Mouse (Mus musculus) 3T3-L1 (cell line): ENCODE data around the gene Tmem87b.

Source experiments
- DNase-seq: peaks from one replicate; pipeline ENCODE4 v3.0.0-alpha.2; 2015; ENCODE audit warnings: low read depth, low spot score

The Tmem87b gene

DNA sequence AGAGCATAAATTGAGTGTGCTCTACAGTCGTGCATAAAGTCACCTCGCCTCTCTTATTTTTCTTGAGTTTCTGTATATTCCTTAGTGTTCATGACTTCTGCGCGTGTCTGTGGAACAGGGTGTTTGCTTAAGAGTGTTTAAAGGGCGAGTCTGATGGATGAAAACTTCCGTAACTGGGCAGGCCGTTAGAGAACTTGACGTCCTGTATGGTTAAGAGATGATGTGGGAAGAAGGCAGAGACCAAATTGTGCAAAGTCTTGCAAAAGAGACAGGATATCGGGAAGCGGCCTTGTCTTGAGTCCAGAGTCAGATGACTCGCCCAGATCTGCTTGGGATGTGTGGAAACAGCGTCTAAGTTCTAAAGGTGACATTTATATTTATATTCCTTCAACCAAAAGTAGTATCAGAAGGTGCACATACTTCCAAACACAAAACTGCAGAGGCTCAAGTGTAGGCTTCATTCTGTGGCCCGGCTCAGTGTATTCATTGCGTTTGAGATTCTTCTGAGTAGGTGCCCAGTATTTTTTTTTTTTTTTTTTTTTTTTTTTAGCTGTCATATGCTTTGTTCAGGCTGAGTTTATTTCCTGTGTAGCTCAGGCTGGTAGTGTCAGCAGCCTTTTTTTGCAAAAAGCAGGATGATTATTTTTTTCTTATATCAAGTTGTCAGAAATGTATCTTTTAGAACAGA, 1.2 kb downstream of the Tmem87b start:
- peak; percentile 69 for DNase-seq

DNA sequence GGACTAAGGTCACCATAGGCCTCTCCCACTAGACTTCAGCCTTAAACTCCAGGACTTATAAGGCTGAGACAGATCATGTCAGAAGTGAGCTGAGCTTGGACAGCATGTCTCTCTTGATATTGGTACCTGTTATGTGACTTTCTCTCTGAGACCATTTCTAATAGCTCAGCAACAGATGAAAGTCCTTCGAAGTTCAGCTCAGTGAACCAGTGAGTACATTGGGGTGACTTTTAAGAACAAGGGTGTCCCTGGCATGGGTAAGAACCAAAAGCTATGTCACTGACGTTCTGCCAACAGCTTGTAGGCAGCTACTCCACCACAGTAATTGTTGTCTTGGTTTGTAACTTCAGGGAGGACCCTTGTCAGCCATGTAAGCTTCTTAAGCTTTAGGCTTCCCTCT, 2.7 kb downstream of the Tmem87b start:
- no peak for DNase-seq

DNA sequence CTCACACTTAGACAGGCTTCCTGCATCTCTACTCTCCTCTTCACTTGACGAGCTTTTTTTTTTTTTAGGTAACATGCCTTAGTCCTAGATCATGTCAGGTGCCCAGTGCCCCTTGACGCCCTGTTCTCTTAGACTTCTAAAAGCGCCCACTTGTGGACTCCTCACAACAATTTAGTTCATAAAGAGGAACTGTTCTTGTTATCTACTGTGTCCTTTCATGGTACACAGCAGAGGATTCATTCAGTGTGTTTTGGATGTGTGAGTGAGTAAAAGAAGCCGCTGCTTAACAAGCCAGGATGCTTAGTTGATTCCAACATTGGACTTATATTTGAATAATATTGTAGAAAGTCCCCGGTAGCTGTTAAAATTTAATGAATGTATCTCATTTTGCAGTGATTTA, 6.0 kb downstream of the Tmem87b start:
- DNase-seq = no peak

DNA sequence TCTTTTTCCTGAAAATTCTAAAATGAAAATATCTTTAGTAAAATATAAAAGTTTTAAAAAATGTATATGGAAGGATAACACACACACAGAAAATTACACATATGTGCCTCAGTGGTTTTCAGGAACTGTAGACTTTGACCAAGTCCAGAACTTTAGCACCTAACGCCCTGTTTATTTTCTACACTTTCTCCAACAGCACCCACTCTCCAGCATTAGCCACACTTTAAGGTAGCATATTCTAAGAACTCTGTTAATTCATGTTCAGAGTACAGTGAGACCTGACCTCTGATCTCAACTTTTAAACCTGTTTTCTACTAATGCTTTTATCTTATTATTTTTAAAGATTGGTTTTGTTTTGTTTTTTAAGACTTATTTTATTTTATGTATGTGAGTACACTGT, 9.9 kb downstream of the Tmem87b start:
- no peak for DNase-seq

DNA sequence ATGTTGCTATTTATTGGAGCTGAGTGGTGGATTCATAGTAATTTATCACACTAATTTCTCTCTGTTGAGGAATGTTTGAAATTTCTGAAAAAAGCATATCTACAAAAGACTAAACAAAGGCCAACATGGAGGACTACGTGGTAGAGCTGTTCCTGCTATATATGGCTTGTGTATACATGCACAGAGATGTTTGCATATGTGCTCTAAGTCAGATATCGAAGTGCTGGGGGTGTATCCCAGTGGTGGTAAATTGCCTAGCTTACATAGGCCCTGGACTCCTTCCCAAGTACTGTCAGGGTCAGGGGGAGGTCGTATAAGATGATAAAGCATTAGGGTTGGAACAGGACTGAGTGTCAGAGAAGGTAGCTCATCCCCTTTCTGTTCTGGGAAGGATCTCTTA, 14.7 kb downstream of the Tmem87b start:
- no peak for DNase-seq

DNA sequence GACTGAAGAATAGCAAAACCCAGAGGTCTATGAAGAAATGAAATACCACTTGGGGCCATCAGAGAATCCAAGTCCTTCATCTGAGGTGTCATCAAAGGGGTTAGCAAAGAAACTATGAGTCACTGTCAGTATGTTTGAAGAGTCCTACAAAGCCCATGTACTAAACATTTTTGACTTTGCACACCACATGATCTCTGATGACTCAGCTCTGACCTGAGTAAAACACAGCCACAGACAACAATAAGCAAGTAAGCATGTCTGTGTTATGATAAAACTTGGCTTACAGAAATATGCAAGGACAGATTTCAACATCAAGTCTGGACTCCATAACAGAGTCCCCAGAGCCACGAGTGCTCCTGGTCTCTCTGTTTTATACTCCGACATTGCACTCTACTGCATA, 15.1 kb downstream of the Tmem87b start:
- DNase-seq = peak; percentile 92

DNA sequence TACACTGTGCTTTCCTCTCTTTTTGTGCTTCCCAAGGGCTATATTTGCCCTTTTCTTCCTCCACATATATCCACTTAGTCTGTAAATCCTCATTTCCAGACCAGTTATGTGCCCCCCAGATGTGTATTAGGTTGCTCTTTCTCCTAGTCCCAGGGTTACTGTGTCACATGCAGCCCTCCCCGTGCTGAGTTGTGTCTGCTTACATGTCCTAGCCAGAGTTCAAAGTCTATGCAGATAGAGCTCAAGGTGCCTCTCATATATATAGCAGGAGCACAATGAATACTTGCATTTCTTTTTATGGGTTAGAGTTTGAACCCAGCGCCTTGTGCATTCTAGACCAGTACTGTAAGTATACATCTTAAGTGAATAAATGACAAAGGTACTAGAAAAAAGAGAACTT, 15.5 kb downstream of the Tmem87b start:
- DNase-seq = no peak

DNA sequence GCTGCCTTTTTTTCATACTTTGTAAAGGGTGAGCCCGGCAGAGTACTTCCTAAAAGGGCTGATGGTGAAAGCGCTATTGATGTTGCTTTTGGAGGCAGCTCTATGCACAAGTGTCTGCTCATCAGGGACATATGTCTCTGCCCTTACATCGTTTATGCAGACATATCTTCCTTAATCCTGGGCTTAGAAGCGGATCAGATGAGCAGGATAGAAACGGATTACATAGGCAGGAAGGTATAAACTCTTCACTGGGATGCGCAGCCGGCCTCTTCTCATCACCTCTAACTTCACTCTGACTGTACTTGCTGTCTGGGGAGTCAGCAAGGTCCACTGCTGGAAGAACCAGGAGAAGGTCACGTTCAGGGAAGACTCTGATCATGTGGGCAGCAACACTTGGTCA, 19.6 kb downstream of the Tmem87b start:
- no peak for DNase-seq

DNA sequence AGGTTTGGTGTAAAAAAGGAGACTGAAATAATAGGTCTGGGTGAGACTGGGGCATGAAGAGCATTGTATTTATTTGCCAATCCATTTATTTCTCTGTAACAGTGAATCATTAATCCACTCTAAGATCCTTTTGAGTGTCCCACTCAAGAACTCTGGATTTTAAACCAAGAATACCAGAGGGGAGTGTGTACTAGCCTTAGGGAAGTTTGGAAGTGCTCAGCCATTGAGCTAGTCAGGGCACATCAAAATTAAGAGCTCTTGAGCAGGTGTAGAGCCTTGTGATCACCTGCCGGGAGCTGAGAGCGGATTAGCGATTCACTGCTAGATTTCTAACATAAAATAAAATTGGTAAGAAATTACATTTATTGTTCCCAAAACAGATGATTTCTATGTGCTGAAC, 20.7 kb downstream of the Tmem87b start:
- DNase-seq = no peak

DNA sequence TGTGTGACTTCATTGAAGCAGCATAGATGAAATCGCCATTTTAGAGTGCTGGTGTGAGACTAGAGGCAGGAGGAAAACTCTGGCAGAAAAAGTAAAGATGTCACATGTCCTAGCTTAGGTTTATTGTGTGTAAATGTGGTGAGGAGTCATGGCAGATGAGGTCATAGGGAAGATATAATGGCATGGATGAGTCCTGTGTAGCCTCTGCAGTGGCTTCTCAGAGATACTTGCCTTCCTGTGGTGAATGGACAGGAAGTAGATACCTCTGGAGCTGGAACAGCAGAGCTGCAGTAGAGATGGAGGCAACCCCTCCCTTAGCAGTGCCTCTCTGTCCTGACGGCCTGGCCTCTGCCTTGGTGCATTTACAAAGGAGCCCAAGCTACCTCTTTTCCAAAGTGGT, 21.6 kb downstream of the Tmem87b start:
- DNase-seq = peak; percentile 30

DNA sequence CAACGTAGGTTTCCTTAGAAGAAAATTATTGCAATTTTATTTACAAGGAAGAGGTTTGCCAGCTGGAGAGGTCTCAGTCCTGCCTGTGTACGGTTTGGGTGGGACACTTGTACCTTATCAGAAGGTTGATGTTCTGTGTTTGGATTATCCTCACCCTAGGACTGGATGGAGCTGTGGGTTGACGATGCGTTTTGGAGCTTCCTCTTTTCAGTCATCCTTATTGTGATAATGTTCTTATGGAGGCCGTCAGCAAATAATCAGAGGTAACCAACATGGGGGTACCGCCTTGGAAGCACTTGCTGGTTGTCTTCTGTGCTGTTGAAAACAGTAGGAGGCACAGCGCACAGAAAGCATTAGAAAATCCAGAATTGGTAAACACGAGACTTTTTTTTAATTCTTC, 24.5 kb downstream of the Tmem87b start:
- no peak for DNase-seq

DNA sequence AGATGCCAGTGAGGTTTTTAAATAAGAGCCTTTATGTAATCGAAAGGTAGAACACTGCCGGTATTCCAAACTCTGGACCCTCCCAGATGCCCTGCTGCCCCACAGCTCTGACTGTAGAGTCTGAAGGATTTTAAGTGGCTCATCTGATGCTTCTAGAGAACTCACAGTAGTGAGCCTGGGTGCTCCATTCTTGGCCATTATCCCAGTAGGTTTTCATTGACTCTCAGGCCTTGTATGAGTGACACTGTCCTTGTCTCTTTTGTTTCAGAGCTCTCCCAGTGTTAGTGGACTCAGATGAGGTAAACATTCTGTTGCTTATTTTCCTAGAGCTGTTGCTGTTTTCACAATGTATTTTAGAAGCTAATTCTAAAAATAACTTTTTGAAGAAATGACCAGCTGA, 32.1 kb downstream of the Tmem87b start:
- no peak for DNase-seq

DNA sequence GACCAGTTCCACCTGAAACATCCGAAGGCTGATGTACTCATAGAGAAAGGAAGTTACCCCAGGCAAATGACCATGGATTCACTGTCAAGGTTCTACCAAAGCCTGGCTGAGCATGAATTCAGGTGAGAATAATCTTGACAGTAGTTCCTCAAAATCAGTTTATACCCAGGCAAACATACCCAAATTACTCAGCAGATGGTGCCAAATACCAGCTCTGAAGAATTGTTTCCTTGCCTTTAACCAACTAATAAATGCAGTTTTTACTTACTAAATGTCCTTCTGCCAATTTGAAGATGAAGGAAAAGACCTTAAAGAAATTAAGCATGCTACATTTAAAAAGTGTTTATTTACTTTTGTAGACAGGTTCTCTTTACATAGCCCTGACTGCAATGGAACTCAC, 38.8 kb downstream of the Tmem87b start:
- peak; percentile 12 for DNase-seq

DNA sequence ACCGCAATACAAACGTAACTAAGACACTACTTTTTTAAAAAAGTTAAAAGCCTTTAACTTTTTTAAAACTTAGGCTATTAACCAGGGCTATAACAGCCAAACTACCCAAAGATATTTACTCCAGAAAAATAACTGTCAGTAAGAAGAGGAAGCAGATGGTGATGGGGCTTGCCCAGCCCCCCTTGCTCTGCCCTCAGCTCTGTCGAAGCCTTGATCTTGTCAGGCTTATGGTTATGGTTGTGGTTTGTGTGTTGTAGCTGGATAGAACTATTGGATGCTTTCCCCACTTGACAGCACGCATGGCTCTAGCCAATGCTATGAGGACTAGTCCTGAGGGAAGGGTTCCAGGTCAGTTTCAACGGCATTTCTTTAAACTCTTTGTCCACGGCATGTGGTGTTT, 41.0 kb downstream of the Tmem87b start:
- no peak for DNase-seq

DNA sequence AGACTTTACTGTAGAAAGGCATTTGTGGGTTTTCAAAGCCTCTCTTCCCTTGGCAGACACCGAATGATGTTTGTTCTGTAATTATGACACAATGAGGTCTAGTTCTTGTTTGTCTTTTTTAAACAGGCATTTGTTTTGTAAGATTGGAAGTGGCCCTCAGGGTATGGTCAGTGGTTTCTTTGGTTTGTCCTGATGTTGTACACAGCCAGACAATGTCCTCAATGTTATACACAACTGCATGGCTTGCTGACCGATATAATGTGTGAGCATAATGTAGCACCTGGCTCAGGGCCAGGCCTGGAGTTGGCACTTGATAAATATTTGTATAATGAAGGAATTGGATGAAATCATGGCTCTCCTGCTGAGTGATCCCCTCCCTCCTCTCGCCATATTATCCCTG, 41.9 kb downstream of the Tmem87b start:
- DNase-seq = peak; percentile 13

DNA sequence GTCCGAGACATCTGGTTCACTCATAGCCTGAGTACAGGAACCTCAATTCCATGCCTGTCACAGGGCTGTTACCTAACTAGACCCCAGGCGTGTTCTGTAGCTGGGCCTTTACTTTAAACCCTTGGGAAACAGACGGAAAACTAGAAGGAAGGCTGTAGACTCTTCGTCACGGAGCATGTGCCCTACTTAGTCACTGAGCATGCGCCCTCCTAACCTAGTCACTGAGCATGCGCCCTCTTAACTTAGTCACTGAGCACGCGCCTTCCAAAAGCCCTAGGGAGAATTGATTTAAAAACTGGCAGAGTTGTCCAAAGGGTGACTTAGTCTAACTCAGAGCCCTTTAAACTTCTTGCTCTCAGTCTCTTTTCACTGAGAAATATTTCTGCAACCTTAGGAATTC, 44.7 kb downstream of the Tmem87b start, which contains the start of gene Fbln7:
Gene Fbln7 (plus strand): TSS at position 346 of the 400 bp plus-strand sequence.
- no peak for DNase-seq

DNA sequence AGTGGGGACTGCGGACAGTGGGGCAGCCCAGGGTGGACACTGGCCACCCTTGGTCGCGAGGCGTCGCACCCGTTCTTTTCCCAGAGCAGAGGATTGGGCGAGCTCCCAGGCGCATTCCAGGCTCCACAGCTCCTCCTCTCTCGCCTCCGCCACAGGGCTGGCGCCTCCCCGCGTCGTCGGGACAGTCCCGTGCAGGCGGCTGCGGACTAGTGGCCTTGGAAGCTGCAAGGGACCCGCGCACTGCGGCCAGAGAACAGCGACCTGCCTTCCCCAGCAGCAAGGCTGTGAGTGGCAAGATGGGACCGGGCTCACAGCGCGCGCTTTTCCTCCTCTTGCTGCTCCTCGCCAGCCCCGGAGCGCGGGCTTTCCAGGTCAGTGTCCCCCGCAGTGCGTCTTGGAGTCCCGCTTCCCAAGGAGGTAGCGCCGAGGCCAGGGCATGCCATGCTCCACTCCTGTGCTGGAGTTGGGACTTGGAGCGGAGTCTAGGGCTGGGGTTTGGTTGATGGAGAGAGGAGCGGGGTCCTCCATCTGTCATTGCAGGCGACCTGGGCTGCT, 45.9 kb downstream of the Tmem87b start:
- no peak for DNase-seq

DNA sequence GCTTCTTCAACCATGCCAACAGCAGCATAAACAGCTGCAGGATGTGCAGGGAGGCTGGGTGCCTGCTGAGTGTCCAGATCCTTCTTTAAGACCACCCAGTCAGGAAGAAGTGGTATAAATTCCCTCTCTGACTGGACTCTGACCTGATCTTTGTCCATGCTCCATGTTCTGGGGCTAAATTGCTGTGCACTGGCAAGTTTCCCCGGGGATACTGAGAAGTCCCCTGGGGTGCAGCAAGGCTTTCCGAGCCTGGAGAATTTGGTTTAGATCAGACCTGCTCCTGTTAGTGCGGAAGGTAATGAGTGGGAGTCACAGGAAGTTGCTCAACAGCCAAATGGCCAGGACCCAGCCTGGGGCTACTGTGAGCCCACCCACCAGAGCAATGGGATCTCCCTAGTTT, 47.1 kb downstream of the Tmem87b start:
- no peak for DNase-seq

DNA sequence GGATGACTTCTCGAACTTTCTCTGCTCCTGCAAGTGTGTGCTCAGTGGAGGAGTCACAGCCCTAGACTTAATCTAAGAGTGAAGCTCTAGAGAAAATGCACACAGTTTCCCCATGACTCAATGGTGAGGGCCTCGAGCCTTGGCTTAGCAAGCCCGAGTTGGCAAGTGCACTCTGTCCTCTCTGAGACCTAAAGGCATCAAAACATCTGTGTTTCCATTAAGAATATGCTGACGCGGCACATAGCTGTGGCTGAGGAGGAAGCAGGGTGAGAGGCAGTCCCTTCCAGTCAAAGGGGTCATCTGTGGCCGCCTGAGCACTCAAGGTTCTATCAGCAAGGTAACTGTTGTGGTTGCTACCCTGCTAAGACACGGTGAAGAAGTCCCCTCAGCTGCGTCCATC, 53.7 kb downstream of the Tmem87b start:
- peak; percentile 62 for DNase-seq

DNA sequence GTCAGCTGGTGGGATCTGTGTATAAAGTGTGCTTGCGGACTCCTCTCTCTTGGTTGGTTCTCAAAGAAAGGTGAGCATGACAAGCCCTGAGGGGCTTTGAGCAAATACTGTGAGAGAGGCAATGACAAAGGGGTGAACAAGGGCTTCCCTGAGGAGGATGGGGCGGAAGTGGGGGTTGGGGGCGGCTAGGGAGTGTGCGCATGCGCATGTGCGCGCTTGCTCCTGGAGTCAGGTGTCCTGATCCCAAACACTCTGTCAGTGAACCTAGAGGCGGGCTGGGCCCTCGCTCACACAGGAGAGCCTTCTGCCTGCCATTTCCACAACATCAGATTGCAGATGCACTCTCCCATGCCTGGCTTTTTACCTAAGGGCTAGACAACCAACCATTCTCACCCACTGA, 54.3 kb downstream of the Tmem87b start:
- no peak for DNase-seq

DNA sequence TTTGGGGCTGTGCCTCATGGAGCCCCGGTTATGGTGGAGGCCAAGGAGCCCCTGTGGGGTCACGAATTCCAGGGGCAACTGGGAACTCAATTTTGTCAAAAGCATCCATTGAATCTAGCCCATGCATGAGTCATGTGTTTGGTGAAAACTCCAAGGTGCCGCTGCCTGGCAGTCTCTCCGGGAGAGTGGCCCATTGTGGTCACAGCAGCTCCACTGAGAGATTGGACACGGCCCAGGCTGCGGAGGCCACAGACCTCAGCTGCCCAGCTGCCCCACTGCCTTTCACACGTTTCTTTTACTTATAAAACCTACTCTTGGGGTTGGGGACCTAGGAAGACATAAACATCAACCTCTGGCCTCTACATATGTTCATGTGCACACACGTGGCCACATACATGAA, 57.6 kb downstream of the Tmem87b start:
- peak; percentile 6 for DNase-seq

DNA sequence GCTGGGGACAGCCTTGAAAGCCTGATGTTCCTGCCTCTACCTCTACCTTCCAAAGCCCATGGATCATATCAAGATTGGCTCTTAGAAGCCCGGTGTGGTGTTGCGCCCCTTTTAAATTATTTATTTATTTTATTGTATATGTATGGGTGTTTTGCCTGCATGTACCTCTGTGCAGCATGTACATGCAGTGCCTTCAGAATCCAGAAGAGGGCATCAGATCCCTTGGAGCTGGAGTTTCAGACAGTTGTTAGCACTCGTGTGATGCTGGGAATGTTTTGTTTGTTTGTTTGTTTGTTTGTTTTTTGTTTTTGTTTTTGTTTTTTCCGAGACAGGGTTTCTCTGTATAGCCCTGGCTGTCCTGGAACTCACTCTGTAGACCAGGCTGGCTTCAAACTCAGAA, 63.3 kb downstream of the Tmem87b start:
- peak; percentile 57 for DNase-seq

DNA sequence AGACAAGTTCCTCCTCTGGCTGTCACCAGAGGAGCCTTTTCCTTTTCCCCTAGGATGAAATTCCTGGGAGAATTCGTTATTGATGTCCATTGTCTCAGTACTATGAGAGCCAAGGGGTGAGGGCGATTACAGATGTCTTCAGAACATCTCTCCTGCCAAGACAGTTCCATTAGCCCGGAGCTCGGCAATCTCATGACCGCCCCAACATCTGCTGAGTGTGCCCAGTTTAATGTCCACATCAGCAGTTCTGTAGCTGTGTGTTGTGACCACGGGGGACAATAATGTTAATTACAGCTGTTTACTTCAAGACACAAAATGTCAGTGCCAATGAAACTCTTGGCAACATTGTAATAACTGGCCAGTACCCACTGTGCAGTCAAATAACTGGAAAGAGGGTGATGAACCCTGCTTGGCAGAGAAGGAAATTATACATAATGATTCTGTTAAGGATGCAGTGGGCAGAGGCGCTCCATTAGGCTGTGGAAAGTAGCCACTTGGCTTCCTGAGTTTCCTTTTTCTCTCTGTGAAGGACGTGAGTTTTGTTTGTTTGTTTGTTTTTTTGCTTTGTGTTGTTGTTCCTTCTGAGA, 67.4 kb downstream of the Tmem87b start:
- DNase-seq = no peak
